Mouse (Mus musculus) lung, adult 2 months (tissue): ENCODE measurements at regions not wholly inside any gene's neighbourhood (a gene's known extent, or its start where the extent isn't known, plus 50 kb on each side); places are given as distances from the start of the nearest gene placed in this dataset.

ENCODE experiments used
- CTCF ChIP-seq: fragments of 200-500 bp; IDR thresholded peaks from 2 replicates; pipeline ENCODE4 v1.5.1; 2011; ENCODE audit warnings: mild to moderate bottlenecking, low read length, control low read depth; ENCODE audit not compliant: insufficient read depth
- POLR2A ChIP-seq: fragments of 200-500 bp; IDR thresholded peaks from 2 replicates; pipeline ENCODE4 v1.6.1; 2011; ENCODE audit warnings: low read depth, mild to moderate bottlenecking, control low read depth, low read length, borderline replicate concordance; ENCODE audit errors: extremely low read depth

DNA sequence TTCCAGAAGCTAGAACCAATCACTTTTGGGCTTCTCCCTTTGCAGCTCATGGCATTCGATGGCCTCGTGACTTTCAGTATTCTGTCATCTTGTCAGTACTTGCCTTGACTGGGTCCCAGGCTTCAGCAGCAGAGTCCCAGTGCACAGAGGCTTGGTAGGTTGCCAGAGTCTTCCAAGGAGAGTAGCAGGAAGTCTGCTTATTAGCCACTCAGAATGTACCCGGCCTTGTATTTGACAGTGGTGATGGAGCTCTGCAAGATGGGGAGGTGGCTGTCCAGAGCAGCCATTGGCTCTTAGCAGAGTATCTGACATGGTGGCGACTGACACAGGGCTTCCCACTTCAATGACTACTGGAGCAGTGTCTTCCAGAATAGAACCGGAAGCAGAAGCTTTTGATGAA lies 293.3 kb upstream of the Cdh5 start:
- TF ChIP-seq CTCF = no peak
- no peak for TF ChIP-seq POLR2A
